Mouse (Mus musculus): Measurements from ENCODE around the gene Fcgrt.
"Not testable (repeated sequence)": the region's sequence is repeated elsewhere in the genome, so short reads cannot be mapped to it uniquely, and the experiment has no call there.

DNA sequence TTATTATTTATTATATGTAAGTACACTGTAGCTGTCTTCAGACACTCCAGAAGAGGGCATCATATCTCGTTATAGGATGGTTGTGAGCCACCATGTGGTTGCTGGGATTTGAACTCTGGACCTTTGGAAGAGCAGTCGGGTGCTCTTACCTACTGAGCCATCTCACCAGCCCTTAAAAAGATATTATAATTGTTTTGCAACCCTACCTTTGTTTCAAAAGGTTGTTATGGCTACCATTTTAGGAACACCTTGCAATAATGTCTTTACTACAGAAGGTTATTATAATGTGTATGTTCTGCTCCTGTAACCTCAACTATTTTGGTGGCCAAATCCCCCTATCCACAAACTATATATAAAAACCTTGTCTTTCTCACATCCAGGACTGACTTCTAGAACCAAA is 49.4 kb upstream of the Fcgrt start:
- TF ChIP-seq CTCF, EP300 (IDR thresholded peaks at IDR 0.05; ENCODE audit: low read depth): not testable (repeated sequence)
